Mouse (Mus musculus): ENCODE results near the gene Phxr2. TPM values are rescaled to one million over a fixed set of nuclear protein-coding genes. Genes with fewer than 3 reads are reported as not detected.

The Phxr2 gene
- total RNA-seq, 2 experiments from 2014 or later, result not detected

GRCm38 (mm10) chr10:99133321-99133875 is 7.3 kb upstream of the Phxr2 start:
- intact Hi-C loops (cut with DNase I), result no loop called here
- DNase-seq, result no peak

GRCm38 (mm10) chr10:99132595-99133272 is 6.6 kb upstream of the Phxr2 start:
- no peak for DNase-seq
- intact Hi-C loops (cut with DNase I), result no loop called here

GRCm38 (mm10) chr10:99132189-99132588 is 6.1 kb upstream of the Phxr2 start:
- DNase-seq, result no peak
- intact Hi-C loops (cut with DNase I), result no loop called here

GRCm38 (mm10) chr10:99131298-99131697 is 5.2 kb upstream of the Phxr2 start:
- no peak for DNase-seq
- intact Hi-C loops (cut with DNase I), result no loop called here

GRCm38 (mm10) chr10:99130611-99131010 is 4.5 kb upstream of the Phxr2 start:
- intact Hi-C loops (cut with DNase I), result no loop called here
- DNase-seq, result no peak

- intact Hi-C loops (cut with DNase I), result no loop called here
Measured at GRCm38 (mm10) chr10:99127691-99128261, 1.7 kb upstream of the Phxr2 start.

GRCm38 (mm10) chr10:99126954-99127353 is 829 bp upstream of the Phxr2 start:
- intact Hi-C loops (cut with DNase I), result no loop called here
- no peak for DNase-seq

More at GRCm38 (mm10) chr10:99127691-99128261, 1.7 kb upstream of the Phxr2 start:
- DNase-seq, result no peak

- intact Hi-C loops (cut with DNase I), result no loop called here
- DNase-seq, result no peak
Measured at GRCm38 (mm10) chr10:99119471-99119870, 6.7 kb downstream of the Phxr2 start.

- no peak for DNase-seq
- intact Hi-C loops (cut with DNase I), result no loop called here
Measured at GRCm38 (mm10) chr10:99118697-99119096, 7.4 kb downstream of the Phxr2 start.

GRCm38 (mm10) chr10:99117876-99118275 is 8.2 kb downstream of the Phxr2 start:
- intact Hi-C loops (cut with DNase I), result no loop called here
- DNase-seq, result no peak

GRCm38 (mm10) chr10:99116650-99117615 is 9.2 kb downstream of the Phxr2 start:
- DNase-seq, result no peak

GRCm38 (mm10) chr10:99116237-99116632 is 9.9 kb downstream of the Phxr2 start:
- DNase-seq, result no peak
- intact Hi-C loops (cut with DNase I), result no loop called here

More at GRCm38 (mm10) chr10:99116650-99117615, 9.2 kb downstream of the Phxr2 start:
- intact Hi-C loops (cut with DNase I), result no loop called here

GRCm38 (mm10) chr10:99115471-99116236 is 10.5 kb downstream of the Phxr2 start:
- no peak for DNase-seq
- intact Hi-C loops (cut with DNase I), result no loop called here

GRCm38 (mm10) chr10:99114295-99114694 is 11.8 kb downstream of the Phxr2 start:
- intact Hi-C loops (cut with DNase I), result loop anchor here (5.0 kb wide), 1 partner anchor 503 kb away; no protein-coding TSS in a partner anchor
- DNase-seq, result no peak

- DNase-seq, result no peak
- intact Hi-C loops (cut with DNase I), result loop anchor here (5.0 kb wide), 1 partner anchor 504 kb away; no protein-coding TSS in a partner anchor
Measured at GRCm38 (mm10) chr10:99113533-99113932, 12.6 kb downstream of the Phxr2 start.

- intact Hi-C loops (cut with DNase I), result loop anchor here (10.0 kb wide), 1 partner anchor 466 kb away; no protein-coding TSS in a partner anchor
- no peak for DNase-seq
Measured at GRCm38 (mm10) chr10:99108431-99108982, 17.6 kb downstream of the Phxr2 start.

GRCm38 (mm10) chr10:99107964-99108363 is 18.2 kb downstream of the Phxr2 start, which contains the start of gene Galnt4:
Gene Galnt4, plus strand, starts transcription at chr10:99108159.
- intact Hi-C loops (cut with DNase I), result loop anchor here (10.0 kb wide), 1 partner anchor 467 kb away; no protein-coding TSS in a partner anchor
- peak; percentile 72 for DNase-seq

GRCm38 (mm10) chr10:99106703-99107631 is 19.2 kb downstream of the Phxr2 start, which contains the start of gene Poc1b:
Gene Poc1b, plus strand, starts transcription at chr10:99107036.
- intact Hi-C loops (cut with DNase I), result loop anchor here (10.0 kb wide), 1 partner anchor 468 kb away; no protein-coding TSS in a partner anchor
- peak; percentile 90 for DNase-seq
